Mouse (Mus musculus) myocyte (in vitro differentiated cells): ENCODE data around the gene Zzz3.

Experiments
- CEBPB ChIP-seq: IDR thresholded peaks from 2 replicates; pipeline ENCODE4 v1.6.1; 2011; ENCODE audit warnings: mild to moderate bottlenecking, moderate library complexity; ENCODE audit not compliant: poor library complexity, insufficient read depth, severe bottlenecking
- E2F4 ChIP-seq: IDR thresholded peaks from one replicate; pipeline ENCODE4 v1.6.1; 2011; ENCODE audit warnings: mild to moderate bottlenecking, control low read depth, moderate library complexity; ENCODE audit not compliant: insufficient read depth
- MAX ChIP-seq: IDR thresholded peaks from one replicate; pipeline ENCODE4 v1.6.1; 2011; ENCODE audit warnings: low read depth, mild to moderate bottlenecking, control low read depth
- MYOD1 ChIP-seq, 3 experiments: IDR thresholded peaks; one replicate each; pipeline ENCODE4 v1.6.1; 2011; ENCODE audit warnings: control low read depth in 2 of 3, low read depth in 2 of 3, mild to moderate bottlenecking in 2 of 3, moderate library complexity in 1 of 3; ENCODE audit not compliant: insufficient read length in 2 of 3, control insufficient read depth in 1 of 3
- MYOG ChIP-seq, 3 experiments: IDR thresholded peaks; one replicate each; pipeline ENCODE4 v1.6.1; 2011; ENCODE audit warnings: control low read depth in 2 of 3, low read depth in 2 of 3, mild to moderate bottlenecking in 2 of 3; ENCODE audit not compliant: insufficient read length in 2 of 3, control insufficient read depth in 1 of 3, insufficient read depth in 1 of 3
- POLR2A ChIP-seq: IDR thresholded peaks from one replicate; pipeline ENCODE4 v1.6.1; 2011; ENCODE audit warnings: low read depth, mild to moderate bottlenecking, control low read depth, moderate library complexity; ENCODE audit not compliant: insufficient read length
- POLR2AphosphoS2 ChIP-seq: IDR thresholded peaks from one replicate; pipeline ENCODE4 v1.6.1; 2011; ENCODE audit warnings: low read depth, control low read depth; ENCODE audit not compliant: insufficient read length
- SRF ChIP-seq: IDR thresholded peaks from one replicate; pipeline ENCODE4 v1.6.1; 2011; ENCODE audit warnings: low read depth; ENCODE audit not compliant: control insufficient read depth, insufficient read length
- TCF3 ChIP-seq: IDR thresholded peaks from one replicate; pipeline ENCODE4 v1.6.1; 2011; ENCODE audit warnings: low read depth, control low read depth; ENCODE audit not compliant: insufficient read length
- USF1 ChIP-seq: IDR thresholded peaks from one replicate; pipeline ENCODE4 v1.6.1; 2011; ENCODE audit warnings: low read depth, mild to moderate bottlenecking, control low read depth, moderate library complexity

DNA sequence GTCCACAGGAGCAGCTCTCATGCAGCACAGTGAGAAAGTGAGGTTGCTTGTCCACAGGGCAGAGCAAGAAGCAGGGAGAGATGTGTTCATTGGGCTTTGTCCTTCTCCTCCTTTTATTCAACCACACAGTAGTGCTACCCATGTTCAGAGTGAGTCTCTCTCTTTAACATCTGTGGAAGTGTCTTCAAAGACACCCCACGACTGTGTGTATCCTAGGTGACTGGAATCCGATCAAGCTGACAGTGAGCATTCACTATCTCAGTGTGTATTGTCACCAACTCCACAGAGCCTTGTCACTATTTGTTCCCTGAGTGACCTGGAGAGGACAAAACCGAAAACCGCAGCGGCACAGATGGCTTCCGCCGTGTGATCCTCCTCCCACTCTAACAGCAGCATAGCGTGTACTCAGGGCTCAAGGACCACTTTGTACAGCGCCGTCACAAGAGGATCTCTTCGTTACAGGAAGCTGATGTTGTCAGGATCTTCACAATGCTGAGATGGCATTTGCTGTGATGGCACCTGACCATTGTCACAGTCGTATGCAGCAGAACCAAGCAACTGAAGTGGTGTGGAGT lies 113.2 kb downstream of the Zzz3 start:
- TF ChIP-seq MAX (no peak), POLR2AphosphoS2 (no peak), CEBPB (no peak), MYOG (IDR thresholded peaks at IDR 0.05; ENCODE audit: control insufficient read depth in 1 of 3, insufficient read depth in 1 of 3, insufficient read length in 2 of 3, low read depth in 2 of 3) (no peak), USF1 (no peak), MYOD1 (IDR thresholded peaks at IDR 0.05; ENCODE audit: control insufficient read depth in 1 of 3, insufficient read length in 2 of 3, low read depth in 2 of 3) (no peak), E2F4 (no peak), POLR2A (no peak), SRF (no peak), TCF3 (no peak)
